Mouse (Mus musculus): Measurements from ENCODE around the gene Rasef. TPM values are rescaled to one million over a fixed set of nuclear protein-coding genes. Genes with fewer than 3 reads are reported as not detected.
A peak's percentile ranks its signal among the peaks of the same experiment; 100 is the strongest.

Gene Rasef
- 3.1 and 3.2 TPM in 2 replicates for polyA plus RNA-seq (2011; ENCODE audit: insufficient read depth, insufficient read length, low read depth, missing spikeins)

GRCm38 (mm10) chr4:73790260-73791185 is at the start of gene Rasef:
Gene Rasef (minus strand): TSS chr4:73790994.
- peaks cover 9% of the 10 kb centered on the region for H3K27me3 ChIP-seq (ENCODE audit: control insufficient read depth, insufficient read depth, low read length, poor library complexity, severe bottlenecking)
- no peaks in the 10 kb centered on the region for H3K9me3 ChIP-seq (replicated peaks; ENCODE audit: control insufficient read depth, insufficient read depth, low read length, poor library complexity, severe bottlenecking)
- H3K4me3 ChIP-seq (ENCODE audit: low read depth, low read length): peak within 1 kb of the TSS; percentile 30
- TF ChIP-seq POLR2A (IDR thresholded peaks at IDR 0.05; ENCODE audit: insufficient read depth, low read length) (no peak), CTCF (IDR thresholded peaks at IDR 0.05; ENCODE audit: low read depth, low read length) (no peak), EP300 (IDR thresholded peaks at IDR 0.05; ENCODE audit: insufficient read depth, low read depth, low read length) (no peak)
- no peak within 1 kb of the TSS for H3K27ac ChIP-seq (ENCODE audit: insufficient read depth, low read length)
- H3K36me3 ChIP-seq (ENCODE audit: control insufficient read depth, insufficient read depth, low read length, poor library complexity, severe bottlenecking): no peaks in the 10 kb centered on the region
- no peaks in the 10 kb centered on the region for H3K4me1 ChIP-seq (ENCODE audit: control insufficient read depth, insufficient read depth, low read length)
- H3K9ac ChIP-seq (ENCODE audit: low read depth, poor library complexity, severe bottlenecking): peak within 1 kb of the TSS; percentile 28; the same call in 1 of the 2 replicates

GRCm38 (mm10) chr4:73826587-73826986 is 35.8 kb upstream of the Rasef start:
- Histone ChIP-seq H3K27me3 (ENCODE audit: control insufficient read depth, insufficient read depth, low read length, poor library complexity, severe bottlenecking) (no peaks in the 10 kb centered on the region), H3K4me3 (ENCODE audit: low read depth, low read length) (no peak overlapping the region), H3K4me1 (ENCODE audit: control insufficient read depth, insufficient read depth, low read length) (no peaks in the 10 kb centered on the region), H3K9me3 (replicated peaks; ENCODE audit: control insufficient read depth, insufficient read depth, low read length, poor library complexity, severe bottlenecking) (no peaks in the 10 kb centered on the region), H3K27ac (ENCODE audit: insufficient read depth, low read length) (no peak overlapping the region), H3K9ac (ENCODE audit: low read depth, poor library complexity, severe bottlenecking) (no peak overlapping the region), H3K36me3 (ENCODE audit: control insufficient read depth, insufficient read depth, low read length, poor library complexity, severe bottlenecking) (no peaks in the 10 kb centered on the region)
- no peak for TF ChIP-seq EP300 (IDR thresholded peaks at IDR 0.05; ENCODE audit: insufficient read depth, low read depth, low read length)
- TF ChIP-seq CTCF (IDR thresholded peaks at IDR 0.05; ENCODE audit: low read depth, low read length): no peak

- Histone ChIP-seq H3K4me3 (ENCODE audit: low read depth, low read length) (peak overlapping the region; percentile 30; the same call in 1 of the 2 replicates), H3K27me3 (ENCODE audit: control insufficient read depth, insufficient read depth, low read length, poor library complexity, severe bottlenecking) (peaks cover 9% of the 10 kb centered on the region), H3K9ac (ENCODE audit: low read depth, poor library complexity, severe bottlenecking) (no peak overlapping the region), H3K27ac (ENCODE audit: insufficient read depth, low read length) (no peak overlapping the region), H3K4me1 (ENCODE audit: control insufficient read depth, insufficient read depth, low read length) (no peaks in the 10 kb centered on the region), H3K9me3 (replicated peaks; ENCODE audit: control insufficient read depth, insufficient read depth, low read length, poor library complexity, severe bottlenecking) (no peaks in the 10 kb centered on the region), H3K36me3 (ENCODE audit: control insufficient read depth, insufficient read depth, low read length, poor library complexity, severe bottlenecking) (no peaks in the 10 kb centered on the region)
- TF ChIP-seq CTCF (IDR thresholded peaks at IDR 0.05; ENCODE audit: low read depth, low read length): no peak
- TF ChIP-seq POLR2A (IDR thresholded peaks at IDR 0.05; ENCODE audit: insufficient read depth, low read length): no peak
These were observed 369 bp upstream of the Rasef start for GRCm38 (mm10) chr4:73791186-73791540.

GRCm38 (mm10) chr4:73789534-73789933 is 1.3 kb downstream of the Rasef start:
- Histone ChIP-seq H3K27ac (ENCODE audit: insufficient read depth, low read length) (no peak overlapping the region), H3K4me1 (ENCODE audit: control insufficient read depth, insufficient read depth, low read length) (no peaks in the 10 kb centered on the region), H3K36me3 (ENCODE audit: control insufficient read depth, insufficient read depth, low read length, poor library complexity, severe bottlenecking) (no peaks in the 10 kb centered on the region), H3K27me3 (ENCODE audit: control insufficient read depth, insufficient read depth, low read length, poor library complexity, severe bottlenecking) (peaks cover 9% of the 10 kb centered on the region), H3K9me3 (replicated peaks; ENCODE audit: control insufficient read depth, insufficient read depth, low read length, poor library complexity, severe bottlenecking) (no peaks in the 10 kb centered on the region), H3K4me3 (ENCODE audit: low read depth, low read length) (no peak overlapping the region), H3K9ac (ENCODE audit: low read depth, poor library complexity, severe bottlenecking) (no peak overlapping the region)
- TF ChIP-seq EP300 (IDR thresholded peaks at IDR 0.05; ENCODE audit: insufficient read depth, low read depth, low read length) (no peak), CTCF (IDR thresholded peaks at IDR 0.05; ENCODE audit: low read depth, low read length) (no peak), POLR2A (IDR thresholded peaks at IDR 0.05; ENCODE audit: insufficient read depth, low read length) (no peak)

- Histone ChIP-seq H3K4me3 (ENCODE audit: low read depth, low read length) (no peak overlapping the region), H3K27me3 (ENCODE audit: control insufficient read depth, insufficient read depth, low read length, poor library complexity, severe bottlenecking) (peaks cover 9% of the 10 kb centered on the region)
These were observed 2.6 kb downstream of the Rasef start for GRCm38 (mm10) chr4:73788076-73788730.

GRCm38 (mm10) chr4:73784147-73784546 is 6.6 kb downstream of the Rasef start:
- H3K36me3 ChIP-seq (ENCODE audit: control insufficient read depth, insufficient read depth, low read length, poor library complexity, severe bottlenecking): no peaks in the 10 kb centered on the region
- H3K27me3 ChIP-seq (ENCODE audit: control insufficient read depth, insufficient read depth, low read length, poor library complexity, severe bottlenecking): no peaks in the 10 kb centered on the region; the same call in 1 of the 2 replicates
- no peaks in the 10 kb centered on the region for H3K4me1 ChIP-seq (ENCODE audit: control insufficient read depth, insufficient read depth, low read length)
- no peak overlapping the region for H3K27ac ChIP-seq (ENCODE audit: insufficient read depth, low read length)
- H3K9me3 ChIP-seq (replicated peaks; ENCODE audit: control insufficient read depth, insufficient read depth, low read length, poor library complexity, severe bottlenecking): no peaks in the 10 kb centered on the region
- H3K9ac ChIP-seq (ENCODE audit: low read depth, poor library complexity, severe bottlenecking): no peak overlapping the region
- no peak for TF ChIP-seq POLR2A (IDR thresholded peaks at IDR 0.05; ENCODE audit: insufficient read depth, low read length)
- no peak overlapping the region for H3K4me3 ChIP-seq (ENCODE audit: low read depth, low read length)

More at GRCm38 (mm10) chr4:73788076-73788730, 2.6 kb downstream of the Rasef start:
- TF ChIP-seq EP300 (IDR thresholded peaks at IDR 0.05; ENCODE audit: insufficient read depth, low read depth, low read length) (no peak), POLR2A (IDR thresholded peaks at IDR 0.05; ENCODE audit: insufficient read depth, low read length) (no peak), CTCF (IDR thresholded peaks at IDR 0.05; ENCODE audit: low read depth, low read length) (no peak)
- Histone ChIP-seq H3K27ac (ENCODE audit: insufficient read depth, low read length) (no peak overlapping the region), H3K4me1 (ENCODE audit: control insufficient read depth, insufficient read depth, low read length) (no peaks in the 10 kb centered on the region), H3K9ac (ENCODE audit: low read depth, poor library complexity, severe bottlenecking) (no peak overlapping the region), H3K9me3 (replicated peaks; ENCODE audit: control insufficient read depth, insufficient read depth, low read length, poor library complexity, severe bottlenecking) (no peaks in the 10 kb centered on the region), H3K36me3 (ENCODE audit: control insufficient read depth, insufficient read depth, low read length, poor library complexity, severe bottlenecking) (no peaks in the 10 kb centered on the region)
